Mouse (Mus musculus) hematopoietic stem cell, adult 5-6 weeks (primary cell): ENCODE measurements around the gene Slc35c2. TPM values are rescaled to one million over a fixed set of nuclear protein-coding genes. Genes with fewer than 3 reads are reported as not detected.

Experiments used
- ATAC-seq, 2 experiments: fragments of 125-278 bp in 1 of 2; replicated peaks in 1 of 2; 2 replicates each; pipeline ENCODE4 v1.8.0; 2016 to 2017; ENCODE audit warnings: inconsistent platforms in 2 of 2, mild to moderate bottlenecking in 2 of 2, moderate number of reproducible peaks in 2 of 2, low read depth in 1 of 2, moderate TSS enrichment in 1 of 2; ENCODE audit not compliant: low FRiP score in 2 of 2, poor library complexity in 2 of 2, severe bottlenecking in 2 of 2, insufficient read depth in 1 of 2, low TSS enrichment in 1 of 2
- total RNA-seq: library from RNA; stranded (forward); fragments of 172-1452, 232-1000 nt; gene quantifications from 2 replicates; pipeline ENCODE4 v1.2.3, GENCODE M21; 2017

Slc35c2 gene
- total RNA-seq, result 57.6 and 62.2 TPM in 2 replicates

DNA sequence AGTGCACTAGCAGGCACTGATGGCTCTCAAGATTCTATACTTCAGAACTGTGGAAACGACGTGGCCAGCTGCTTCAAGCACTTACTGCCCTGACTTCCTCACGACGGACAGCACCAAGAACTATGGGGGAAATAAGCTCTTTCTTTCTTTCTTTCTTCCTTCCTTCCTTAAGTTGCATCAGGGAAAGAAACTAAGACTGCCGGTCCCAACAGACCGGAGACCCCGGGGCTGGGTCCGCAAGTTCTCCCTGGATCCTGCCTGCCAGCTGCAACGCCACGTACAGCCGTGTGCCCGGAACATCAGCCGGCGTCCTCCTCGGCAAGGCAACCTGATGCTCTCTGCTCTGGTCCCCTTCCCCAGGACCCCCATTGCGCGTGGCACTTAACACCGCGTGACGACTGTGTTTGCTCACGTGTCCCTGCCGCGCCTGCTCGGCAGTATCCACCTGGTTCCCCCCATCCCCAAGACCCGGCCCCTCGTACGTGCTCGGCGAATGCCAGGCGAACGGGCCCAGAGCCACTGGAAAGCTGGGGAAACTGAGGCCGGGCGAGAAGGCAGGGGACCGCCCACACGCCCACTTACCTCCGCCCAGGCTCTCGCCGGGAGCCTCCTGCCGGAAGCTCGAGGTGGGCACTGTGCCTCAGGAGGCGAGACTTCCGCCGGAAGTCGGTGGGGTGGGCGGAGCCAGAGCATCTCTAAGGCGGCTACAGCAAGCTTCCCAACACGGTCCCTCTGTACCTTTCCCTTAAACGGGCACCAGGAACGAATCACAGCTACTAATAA is at the start of gene Slc35c2:
TSS of gene Slc35c2 (minus strand) at position 668 of the 783 bp plus-strand sequence.
- ATAC-seq, result peak; percentile 46 to 74; a peak in 3 of 4 replicates

DNA sequence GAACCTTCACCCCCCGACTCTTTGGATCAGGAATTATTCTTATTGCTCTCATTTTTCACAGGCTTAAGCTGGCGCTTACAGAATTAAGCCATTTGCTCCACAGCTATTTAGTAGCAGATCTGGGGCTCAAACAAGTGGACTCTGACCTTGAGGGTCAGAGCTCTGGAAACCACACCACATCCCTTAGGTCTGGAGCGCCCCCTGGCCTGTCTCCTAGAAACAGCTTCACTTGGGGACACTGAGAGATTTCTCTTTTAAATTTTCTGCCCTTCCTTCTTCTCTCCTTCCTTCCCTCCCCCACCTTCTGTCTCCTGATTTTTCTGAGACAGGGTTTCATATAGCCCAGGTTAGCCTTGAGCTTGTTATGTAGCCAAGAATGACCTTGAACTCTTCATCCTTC is 49.5 kb upstream of the Slc35c2 start:
- ATAC-seq, result no peak

DNA sequence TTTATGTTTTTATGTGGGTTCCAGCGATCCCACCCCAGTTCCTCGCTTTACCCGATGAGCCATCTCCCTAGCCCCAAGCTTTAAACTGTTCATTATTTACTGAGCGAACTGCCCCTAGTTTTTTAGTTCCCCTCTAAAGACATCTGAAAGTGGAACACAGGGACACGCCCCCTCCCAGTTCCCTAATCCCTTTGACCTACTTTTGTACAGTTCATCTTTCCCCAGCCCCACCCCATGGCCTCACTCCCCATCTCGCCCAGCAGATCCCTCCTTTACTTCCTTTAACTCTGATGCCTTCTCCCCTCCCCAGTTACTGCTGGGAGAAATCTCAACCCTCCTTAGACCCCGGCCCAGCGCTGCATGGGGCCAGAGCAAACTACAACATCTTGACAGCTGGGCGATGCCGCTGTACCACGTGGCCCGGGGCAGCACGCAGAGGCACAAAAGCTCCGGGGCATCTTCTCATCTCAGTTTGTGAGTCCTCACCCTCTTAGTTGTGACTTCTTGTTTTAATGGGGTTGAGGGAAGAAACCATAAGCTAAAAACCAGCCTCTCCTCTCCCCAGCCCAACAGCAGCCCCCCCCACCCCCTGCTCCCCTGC is 45.0 kb upstream of the Slc35c2 start:
- ATAC-seq, result peak in 1 of 2 experiments; percentile 34; a peak in 2 of 4 replicates

DNA sequence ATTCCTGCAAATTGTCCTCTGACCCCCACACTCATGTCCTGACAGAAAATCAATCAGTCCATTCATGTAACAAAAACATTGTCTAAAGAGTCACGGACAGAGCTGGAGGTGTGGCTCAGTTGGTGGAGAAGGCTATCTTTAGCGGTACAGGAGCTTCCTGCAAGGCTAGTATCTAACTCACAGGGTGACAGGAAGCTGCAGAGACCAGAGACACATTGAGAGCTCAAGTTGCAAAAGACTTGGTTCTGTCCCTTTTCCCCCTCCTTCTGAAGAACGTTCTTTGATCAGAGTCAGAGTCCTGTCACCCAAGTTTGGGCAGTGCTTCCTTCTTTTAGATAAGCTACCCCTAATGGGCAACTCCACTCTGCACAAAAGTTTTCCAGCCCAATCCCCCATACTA is 42.0 kb upstream of the Slc35c2 start:
- ATAC-seq, result no peak

DNA sequence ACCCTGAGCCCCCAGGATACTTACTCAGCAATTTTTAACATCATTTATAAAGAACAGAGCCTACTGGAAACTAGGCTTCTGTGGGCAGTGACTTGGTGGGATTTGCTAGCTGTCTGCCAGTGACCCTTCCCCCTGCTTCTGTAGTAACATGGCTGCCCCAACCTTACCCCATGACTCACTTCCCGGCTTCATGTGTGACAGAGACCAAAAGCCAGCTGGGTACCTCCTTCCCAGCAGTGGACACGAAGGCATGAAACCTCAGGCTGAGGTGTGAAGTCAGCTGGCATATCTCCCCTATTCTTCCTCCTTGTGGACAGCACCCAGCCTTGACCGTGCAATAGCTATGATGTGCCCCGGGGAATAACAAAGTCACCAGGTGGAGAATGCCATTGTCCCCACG is 41.1 kb upstream of the Slc35c2 start:
- ATAC-seq, result no peak

DNA sequence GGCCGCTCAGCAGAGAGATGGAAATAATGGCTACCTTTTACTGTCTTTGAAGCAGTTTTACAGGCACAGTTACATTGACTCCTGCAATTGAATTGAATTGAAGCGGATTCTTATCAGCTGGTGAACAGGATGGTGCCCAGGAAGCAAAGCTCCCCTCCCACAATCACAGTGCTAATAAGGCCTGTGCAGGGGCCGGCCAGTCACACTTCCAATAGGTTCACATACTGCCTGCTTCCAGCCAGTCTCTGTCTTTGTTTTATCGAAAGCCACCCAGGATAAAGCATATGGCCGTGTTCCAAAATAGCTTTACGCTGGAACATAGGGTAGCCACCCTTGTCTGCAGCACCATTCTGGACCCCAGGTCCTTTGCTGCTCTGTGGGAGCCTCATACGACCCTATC is 39.7 kb upstream of the Slc35c2 start:
- ATAC-seq, result no peak

DNA sequence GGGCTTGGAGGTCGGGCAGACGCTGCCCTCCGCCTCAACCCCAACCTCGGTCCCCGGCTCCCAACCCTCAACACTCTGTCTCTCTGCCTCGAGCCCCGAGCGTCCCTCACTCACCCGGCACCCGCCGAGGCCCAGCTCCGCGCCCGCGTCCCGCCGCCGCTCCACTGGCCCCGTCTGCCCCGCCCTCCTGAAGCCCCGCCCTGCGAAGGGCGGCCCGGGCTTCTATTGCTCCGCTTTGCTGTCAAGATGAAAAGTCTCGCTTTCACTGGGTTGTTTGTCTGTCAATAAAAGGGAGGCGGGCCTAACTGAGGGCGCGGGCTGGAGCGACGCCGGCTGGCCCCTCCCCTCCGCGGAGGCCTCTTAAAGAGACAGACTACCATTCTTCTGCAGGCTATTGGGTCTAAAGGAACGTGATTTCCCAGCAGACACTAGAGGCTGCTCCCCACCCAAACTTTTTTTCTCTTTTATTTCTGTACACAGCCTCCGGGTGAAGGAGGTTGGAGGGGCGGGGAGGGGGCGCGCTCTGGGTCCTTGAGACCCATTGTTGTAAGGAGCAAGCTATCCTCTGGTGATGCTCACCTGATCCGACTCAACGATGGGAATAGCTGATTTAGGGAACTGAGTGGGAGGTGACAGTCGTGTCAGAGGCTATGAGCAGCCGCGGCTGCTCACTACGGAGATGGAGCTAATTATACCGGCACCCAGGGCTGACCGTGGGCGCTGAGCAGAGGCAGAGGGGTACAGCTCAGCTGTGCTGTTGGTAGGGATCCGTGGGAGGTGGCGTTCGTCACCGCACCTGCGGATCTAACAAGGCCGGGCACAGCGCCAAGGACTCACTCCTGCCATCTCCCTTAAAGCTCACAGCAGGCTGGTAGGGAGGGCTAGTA is 38.9 kb upstream of the Slc35c2 start, which contains the start of gene Elmo2:
TSS of gene Elmo2 (minus strand) at position 176 of the 887 bp plus-strand sequence.
- ATAC-seq, result peak; percentile 91 to 94

DNA sequence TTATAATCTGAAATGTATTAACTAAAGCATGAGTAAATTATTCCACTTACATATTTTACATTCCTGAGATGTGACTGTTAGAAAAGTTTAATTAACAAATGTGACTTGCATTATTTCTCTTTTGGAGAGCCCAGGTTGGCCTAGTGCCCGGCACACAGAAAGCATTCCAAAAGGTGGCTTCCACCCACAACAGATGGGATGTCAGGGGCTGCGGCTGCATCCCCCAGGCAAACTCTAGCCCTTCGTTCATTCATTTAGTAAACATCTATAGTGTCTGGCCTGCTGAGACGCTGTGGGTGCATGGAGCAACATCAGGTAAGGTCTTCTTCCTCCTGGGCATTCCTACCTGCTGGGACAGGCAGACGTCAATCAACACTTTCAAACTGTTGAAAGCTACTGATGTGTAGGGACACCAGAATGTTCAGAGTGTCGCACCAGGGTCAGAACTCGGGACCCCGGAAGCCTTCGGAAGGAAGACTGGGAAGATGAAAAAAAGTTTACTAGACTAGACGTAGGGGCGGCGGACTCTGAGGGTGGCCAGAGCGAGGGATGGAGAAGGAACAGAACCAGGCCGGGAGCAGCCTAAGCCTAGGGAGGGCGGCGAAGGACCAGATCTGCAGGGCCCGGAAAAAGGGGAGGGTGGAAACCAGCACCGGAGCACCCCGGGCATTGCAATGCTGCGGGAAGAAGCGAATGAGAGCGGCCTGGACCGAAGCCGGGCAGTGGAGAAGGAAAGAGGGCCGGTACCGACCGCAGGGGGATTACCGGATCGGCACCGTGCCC is 38.0 kb upstream of the Slc35c2 start:
- no peak for ATAC-seq

DNA sequence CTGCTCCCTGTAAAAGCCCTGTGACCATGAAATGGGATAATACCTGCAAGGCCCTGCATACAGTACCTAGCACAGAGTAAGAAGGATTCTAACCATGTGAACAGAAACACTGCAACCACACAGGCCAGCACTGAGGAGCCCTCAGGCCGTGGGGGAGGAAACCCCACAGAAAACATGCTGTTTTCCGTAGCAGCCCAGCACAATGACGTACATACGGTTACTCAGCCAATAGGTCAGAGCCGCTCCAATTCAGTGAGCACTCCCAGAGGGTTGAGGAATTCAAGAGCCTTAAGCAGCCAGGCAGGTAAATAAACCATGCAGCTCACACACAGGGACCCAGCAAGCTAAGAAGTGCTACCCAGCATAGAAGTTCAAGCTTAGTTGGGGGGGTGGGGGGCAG is 36.3 kb upstream of the Slc35c2 start:
- ATAC-seq, result no peak

DNA sequence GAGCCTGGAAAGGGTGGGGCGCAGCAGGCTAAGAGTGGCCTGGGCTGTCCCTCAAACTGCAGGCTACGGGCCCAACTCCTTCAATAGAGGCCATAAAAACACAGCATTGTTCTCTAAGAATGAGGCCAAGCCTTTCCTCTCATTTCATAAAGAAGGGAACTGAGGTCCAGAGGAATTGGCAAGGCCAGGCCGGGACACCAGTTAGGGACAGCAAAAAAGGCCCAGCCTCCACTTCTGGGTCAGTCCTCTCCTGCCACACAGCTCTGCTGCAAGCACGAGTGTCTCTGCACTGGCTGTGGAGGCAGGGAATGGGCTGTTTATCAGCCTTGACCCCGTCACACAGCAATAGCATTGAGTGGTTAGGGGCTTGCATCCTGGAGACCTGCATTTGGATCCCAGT is 35.8 kb upstream of the Slc35c2 start:
- ATAC-seq, result no peak

DNA sequence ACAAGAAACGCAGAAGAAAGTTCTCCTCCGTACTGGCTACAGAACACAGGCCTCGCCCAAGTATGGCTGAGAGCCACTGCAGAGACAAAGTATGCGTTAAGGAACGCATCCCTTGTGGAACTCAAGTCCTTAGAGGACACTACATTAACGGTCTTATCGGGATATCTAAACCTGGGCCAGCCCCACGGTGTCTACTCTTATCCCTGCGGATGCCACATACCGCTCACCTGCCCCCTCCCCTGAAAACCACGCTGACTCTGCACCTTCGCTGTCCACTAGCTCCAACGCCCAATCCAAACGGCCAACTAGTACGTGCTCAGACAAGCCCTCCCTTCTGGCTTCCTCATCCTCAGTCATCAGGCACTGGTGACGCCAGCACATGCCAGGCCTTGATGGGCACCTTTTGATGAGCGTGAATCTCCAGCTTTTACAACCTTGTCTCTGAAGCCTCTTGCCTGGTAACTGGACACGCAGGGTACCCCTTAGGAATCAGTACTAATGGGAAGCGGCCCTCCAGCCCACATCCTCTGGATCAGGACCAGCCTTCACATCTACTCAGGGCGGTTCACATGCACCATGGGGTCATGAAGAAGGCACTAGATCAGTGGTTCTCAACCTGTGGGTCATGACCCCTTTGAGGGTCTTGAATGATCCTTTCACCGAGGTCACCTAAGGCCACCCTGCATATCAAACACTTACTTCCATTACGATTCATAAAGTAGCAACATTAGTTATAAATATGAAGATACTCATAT is 34.5 kb upstream of the Slc35c2 start:
- no peak for ATAC-seq

DNA sequence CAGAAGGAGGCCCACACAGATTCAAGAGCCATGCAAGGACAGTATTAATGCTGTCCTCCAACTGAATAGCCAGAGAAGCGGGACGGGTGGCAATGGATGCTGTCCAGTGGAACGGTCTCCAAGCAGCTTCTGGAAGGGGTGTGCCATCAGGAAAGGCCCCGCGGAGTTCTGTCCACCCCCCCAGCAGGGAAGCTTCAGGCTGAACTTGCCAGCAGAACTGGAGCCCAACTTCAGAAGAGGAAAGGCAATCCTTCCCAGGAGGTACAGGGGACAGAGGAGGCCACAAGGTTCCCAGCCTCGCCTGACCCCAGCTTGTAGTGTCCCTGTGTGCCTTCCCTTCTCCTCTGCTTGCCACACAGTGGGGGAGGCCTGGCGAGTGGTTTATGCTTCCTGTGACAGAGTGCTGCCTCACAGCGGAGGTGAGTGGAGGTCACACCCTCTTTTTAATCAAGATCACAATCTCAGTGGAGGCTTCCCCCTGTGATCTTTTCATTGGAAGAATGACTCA is 33.8 kb upstream of the Slc35c2 start:
- ATAC-seq, result peak; percentile 9 to 39; a peak in 1 of 4 replicates

DNA sequence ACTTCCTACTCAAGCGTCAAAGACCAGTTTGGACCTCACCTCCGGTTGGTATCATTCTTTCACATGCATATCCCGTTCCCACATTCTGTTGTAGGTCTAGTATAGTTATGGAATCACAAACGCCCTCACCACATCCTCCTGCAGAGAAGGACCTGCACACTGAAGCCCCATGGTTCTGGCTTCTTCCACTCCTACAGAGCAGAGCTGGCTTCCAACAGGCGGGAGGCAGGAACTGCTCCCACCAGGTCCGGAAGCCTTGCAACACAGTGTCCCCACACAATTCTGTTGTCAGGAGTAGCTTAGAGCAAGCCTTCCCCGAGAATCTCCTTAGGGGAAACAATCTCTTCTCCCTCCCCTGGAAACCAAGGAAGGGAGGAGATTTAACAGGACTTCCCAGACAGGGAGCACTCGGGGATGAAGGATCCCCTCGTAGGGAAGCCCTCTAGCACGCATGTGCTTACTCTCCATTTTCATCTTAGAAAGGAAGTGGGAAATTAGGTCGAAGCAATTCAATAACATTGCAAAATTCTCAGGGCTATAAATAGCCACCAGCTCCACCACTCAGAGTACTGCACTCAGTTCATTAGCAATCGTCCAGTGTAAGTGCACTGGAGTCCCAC is 33.0 kb upstream of the Slc35c2 start:
- ATAC-seq, result peak; percentile 29 to 54; a peak in 3 of 4 replicates

DNA sequence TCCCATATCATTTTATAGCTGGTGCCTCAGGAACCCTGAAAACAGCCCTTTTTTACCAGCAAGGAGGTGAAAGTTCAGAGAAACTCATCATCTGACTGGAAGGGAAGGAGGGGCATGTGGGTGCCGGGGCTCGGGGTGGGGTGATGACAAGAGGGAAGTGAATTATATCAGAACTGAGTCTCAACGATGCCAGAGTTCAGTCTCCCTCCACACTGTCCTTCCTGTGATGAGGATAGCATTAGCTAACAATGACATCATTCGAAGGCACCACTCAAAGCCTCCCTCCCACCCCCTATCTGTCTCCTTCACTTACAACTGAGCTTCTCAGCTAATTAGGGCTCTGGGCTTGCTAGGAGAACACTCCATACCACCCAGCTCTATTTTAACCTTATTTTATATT is 31.8 kb upstream of the Slc35c2 start:
- no peak for ATAC-seq

DNA sequence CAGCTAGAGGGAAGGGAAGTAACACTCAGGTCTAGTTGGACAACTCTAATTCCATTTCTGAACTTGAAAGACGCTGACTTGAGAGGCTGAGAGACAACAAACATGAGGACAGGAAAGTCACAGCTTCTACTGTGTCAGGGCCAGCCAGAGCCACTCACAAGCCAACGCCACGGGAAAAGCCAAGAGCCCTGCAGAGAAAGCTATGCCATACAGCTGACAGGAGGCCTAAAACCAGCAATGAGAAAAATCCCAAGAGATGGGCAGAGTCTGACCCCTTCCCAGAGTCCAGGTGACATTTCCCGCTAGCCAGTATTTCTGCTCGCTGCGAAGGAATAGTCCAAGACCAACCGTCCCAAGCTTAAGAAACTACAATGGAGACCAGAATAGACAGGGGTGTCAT is 31.3 kb upstream of the Slc35c2 start:
- ATAC-seq, result no peak

DNA sequence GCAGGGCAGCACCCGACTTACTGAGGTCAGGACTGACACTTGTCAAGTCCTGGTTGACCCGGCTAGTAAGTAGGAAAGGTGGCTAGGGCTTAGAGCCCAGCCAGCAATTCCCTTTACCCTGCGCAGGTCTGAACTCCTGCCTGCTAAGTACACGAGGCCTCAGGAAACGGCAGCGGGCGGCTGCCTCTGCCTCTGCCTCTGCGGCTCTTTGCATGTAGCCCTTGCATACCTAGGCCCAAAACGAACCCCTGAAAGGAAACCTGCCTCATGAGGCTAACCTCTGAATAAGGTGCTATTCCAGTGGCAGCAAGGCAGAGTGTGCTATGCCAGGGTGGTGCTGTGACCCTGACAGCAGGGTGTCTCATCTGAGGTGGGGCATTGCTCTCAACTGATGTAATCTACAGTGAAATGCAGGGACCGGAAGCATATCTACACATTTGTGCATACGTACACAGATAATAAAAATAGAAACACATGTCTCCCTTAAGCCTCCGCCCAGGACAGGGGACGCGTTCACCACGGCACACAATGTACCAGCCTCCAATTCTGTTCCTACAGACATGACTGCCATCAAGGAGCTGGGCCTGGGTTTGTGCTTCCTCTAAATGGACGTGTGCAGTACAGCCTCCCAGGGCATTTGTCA is 30.1 kb upstream of the Slc35c2 start:
- ATAC-seq, result no peak
